Mouse (Mus musculus): Measurements from ENCODE around the gene Epc2. TPM values are rescaled to one million over a fixed set of nuclear protein-coding genes. Genes with fewer than 3 reads are reported as not detected.

Epc2 gene
- 10 to 100 TPM; 17.2 to 17.5 TPM for total RNA-seq (2021)
- long read RNA-seq, experiment 1, full-length matches to known transcripts = 1 of 2 reads
- long read RNA-seq, experiment 1, partial matches to known transcripts = 0 of 2 reads
- long read RNA-seq, experiment 1, other reads (novel, unspliced or antisense) = 1 of 2 reads
- long read RNA-seq, experiment 2, partial matches to known transcripts = 1 of 1 reads
- long read RNA-seq, experiment 2, other reads (novel, unspliced or antisense) = 0 of 1 reads

GRCm38 (mm10) chr2:49450931-49451636 lies at the start of gene Epc2:
TSS of gene Epc2 (plus strand) at chr2:49451486.
- peak; percentile 86 for DNase-seq

- no peak for DNase-seq
These were observed 45.3 kb upstream of the Epc2 start for GRCm38 (mm10) chr2:49405954-49406353.

- no peak for DNase-seq
These were observed 39.6 kb upstream of the Epc2 start for GRCm38 (mm10) chr2:49411685-49412084.

DNA sequence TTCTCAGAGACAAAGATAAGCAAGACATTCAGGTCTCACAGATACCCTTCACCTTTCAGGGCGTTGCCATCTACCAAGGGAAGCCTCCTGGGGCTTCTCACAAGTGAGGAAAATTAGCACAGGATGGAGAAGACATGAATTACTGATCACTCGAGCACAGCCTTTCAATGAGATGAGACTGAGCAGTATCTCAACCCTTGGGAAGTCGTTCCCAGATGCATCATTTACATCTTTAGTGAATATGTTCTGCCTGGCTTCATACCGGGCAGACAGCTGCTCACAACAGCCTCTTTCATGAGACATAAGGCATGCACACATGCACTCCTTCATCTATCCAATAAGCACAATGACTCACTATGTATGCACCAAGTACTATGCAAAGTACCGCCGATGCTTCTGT lies 38.7 kb upstream of the Epc2 start:
- no peak for DNase-seq

GRCm38 (mm10) chr2:49415868-49416267 lies 35.4 kb upstream of the Epc2 start:
- no peak for DNase-seq

- no peak for DNase-seq
These were observed 34.2 kb upstream of the Epc2 start for GRCm38 (mm10) chr2:49417018-49417604.

DNA sequence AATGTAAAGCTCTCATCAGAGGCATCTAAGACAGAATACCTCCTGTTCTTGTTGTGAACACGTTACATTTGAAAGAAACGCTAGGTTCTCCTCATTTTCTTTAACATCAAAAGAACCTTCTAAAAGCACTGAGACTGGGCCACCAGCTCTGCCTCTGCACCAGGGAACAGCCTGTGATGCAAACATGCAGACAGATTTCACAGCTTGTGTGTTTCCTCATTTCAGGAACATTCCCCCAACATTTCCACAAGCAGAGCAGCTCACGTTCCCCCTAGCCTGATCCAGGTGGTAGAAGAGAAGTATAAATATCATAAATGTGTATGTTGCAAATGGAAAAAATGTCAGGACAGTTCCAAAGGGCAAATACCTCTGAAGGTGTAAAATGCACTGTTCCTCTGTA lies 30.9 kb upstream of the Epc2 start:
- no peak for DNase-seq

DNA sequence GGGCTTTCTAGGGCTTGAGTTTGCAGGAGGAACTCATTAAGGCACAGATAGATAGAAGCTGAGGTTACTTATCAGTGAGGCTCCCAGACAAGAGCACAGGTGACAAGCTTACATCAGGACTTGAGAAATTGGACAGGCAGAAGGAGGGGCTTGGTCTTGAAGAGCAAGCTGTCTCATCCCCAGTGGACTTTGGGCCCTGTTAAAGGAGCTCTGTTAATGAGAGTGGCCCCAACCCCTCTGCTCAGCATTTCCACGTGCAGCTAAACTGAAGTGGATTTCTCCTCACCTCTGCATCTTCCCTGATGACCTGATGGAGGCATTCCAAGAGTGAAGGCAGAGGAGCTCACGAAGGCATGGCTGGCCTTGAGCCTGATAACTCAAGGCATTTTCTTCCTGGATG lies 27.4 kb upstream of the Epc2 start:
- no peak for DNase-seq

DNA sequence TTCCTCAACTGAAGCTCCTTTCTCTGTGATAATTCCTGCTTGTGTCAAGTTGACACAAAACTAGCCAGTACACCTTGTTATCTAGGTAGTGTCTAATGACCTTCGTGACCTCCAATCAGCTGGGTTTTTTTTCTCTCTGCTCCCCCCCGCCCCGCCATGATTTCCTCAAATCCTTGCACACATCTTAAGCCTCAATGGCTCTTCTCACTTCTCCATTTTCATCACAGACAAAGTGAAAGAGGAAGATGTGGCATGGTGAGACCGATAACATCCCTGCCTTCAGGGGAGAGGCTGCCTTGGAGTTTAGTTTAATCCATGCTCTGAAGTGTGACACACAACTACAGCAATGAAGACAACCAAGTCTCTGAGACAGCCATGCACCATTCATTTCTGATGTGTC lies 26.5 kb upstream of the Epc2 start:
- no peak for DNase-seq

DNA sequence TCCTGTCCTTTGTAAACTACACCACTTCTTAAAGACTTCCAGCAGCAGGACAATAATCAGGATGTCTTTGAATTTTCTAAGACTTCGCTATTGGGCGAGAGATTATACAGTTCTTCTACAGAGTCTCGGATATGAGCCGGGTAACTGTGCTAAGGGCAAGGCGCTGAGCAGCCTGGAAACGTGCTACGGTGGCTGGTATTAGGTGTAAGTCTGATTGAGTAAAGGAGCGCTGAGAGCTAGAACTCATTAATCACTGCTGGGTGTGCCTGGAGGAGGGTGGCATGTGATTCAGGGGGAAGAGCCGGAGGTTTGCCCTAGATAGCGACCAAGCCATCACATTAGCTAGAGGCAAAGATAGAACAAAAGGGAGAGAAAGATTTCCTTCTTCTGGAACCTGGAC lies 25.1 kb upstream of the Epc2 start:
- no peak for DNase-seq

DNA sequence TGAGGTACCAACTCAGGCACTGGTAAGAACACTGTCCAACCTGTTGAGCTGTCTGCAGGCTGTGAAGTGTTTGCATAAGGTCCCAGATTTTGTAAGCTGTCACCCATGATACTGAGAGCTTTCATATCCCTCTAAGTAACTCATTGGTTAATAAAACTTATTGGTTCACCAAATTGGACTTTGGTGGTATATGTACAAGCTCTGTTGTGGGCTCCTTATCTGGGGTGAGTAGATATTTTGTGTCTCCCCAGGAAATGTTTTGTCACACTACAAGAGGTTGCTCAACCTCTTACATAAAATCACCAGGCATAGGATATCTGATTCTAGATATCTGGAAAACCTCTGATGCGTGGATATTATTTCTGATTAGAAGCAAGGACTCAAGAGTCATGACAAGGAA lies 20.3 kb upstream of the Epc2 start:
- DNase-seq = no peak

- DNase-seq = no peak
These were observed 18.1 kb upstream of the Epc2 start for GRCm38 (mm10) chr2:49433211-49433610.

DNA sequence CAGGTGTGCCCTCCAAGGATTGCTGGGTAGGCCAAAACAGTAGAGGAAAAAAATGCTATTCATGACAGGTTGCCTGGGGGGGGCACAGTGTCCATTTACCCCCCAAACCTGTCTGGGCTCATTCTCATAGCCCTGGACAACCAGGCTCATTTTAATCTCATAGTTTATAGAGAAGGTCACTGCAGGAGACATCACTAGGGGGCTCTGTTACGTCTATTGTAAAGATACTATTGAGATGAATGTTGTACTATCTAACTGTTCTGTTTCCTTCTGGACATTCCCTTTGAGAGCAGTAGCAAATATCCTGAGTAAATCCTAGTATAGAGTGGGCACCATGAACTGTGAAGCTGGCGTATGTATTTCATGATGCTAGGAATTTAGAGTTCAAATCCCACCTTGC lies 5.0 kb upstream of the Epc2 start:
- no peak for DNase-seq

- no peak for DNase-seq
These were observed 3.5 kb upstream of the Epc2 start for GRCm38 (mm10) chr2:49447586-49448475.

GRCm38 (mm10) chr2:49450467-49450866 lies 819 bp upstream of the Epc2 start:
- DNase-seq = no peak

DNA sequence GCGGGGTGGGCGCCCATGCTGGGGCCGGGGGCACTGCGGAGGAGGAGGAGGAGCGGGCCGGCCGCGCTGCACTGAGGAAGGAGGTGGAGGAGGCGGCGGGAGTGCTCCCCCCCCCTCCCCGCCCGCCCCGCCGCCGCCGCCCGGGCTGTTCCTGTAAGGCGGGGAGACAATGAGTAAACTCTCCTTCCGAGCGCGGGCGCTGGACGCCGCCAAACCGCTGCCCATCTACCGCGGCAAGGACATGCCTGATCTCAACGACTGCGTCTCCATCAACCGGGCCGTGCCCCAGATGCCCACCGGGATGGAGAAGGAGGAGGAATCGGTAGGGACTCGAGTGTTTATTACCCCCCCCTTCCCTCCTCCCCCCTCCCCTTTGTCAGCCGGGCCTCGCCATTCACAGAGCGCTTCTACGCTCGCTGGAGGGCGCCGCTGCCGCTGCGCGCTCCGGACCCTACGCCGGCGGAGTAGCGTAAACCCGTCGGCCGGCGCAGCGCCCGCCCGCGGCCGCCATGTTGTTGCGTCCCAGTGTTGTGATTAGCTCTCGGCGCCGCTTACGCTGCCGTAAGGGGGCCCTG lies 438 bp downstream of the Epc2 start:
- DNase-seq = peak; percentile 95

GRCm38 (mm10) chr2:49452451-49453081 lies 1.3 kb downstream of the Epc2 start:
- peak; percentile 24 for DNase-seq

- no peak for DNase-seq
These were observed 6.5 kb downstream of the Epc2 start for GRCm38 (mm10) chr2:49457797-49458196.

- no peak for DNase-seq
These were observed 14.5 kb downstream of the Epc2 start for GRCm38 (mm10) chr2:49465672-49466222.

- DNase-seq = no peak
These were observed 15.8 kb downstream of the Epc2 start for GRCm38 (mm10) chr2:49467038-49467437.

GRCm38 (mm10) chr2:49471188-49471587 lies 19.9 kb downstream of the Epc2 start:
- DNase-seq = no peak

Measured in gastrocnemius, postnatal 10 days (tissue).